Mouse (Mus musculus): ENCODE results near the gene Vmn2r55. TPM values are rescaled to one million over a fixed set of nuclear protein-coding genes. Genes with fewer than 3 reads are reported as not detected.

The Vmn2r55 gene
- not detected for total RNA-seq (2023)

GRCm38 (mm10) chr7:12684903-12685302 lies at the start of gene Vmn2r55:
Gene Vmn2r55 (minus strand): TSS chr7:12685003.

GRCm38 (mm10) chr7:12640219-12640618 lies 44.6 kb downstream of the Vmn2r55 start, which contains the start of gene Vmn2r54:
Gene Vmn2r54 (minus strand): TSS chr7:12640319.

GRCm38 (mm10) chr7:12608688-12609087 lies 76.1 kb downstream of the Vmn2r55 start, which contains the start of gene Vmn2r53:
Gene Vmn2r53 (minus strand): TSS chr7:12608788.

Other genes with a start within 250 kb of the Vmn2r55 start
- 10 to 100 TPM; 10.1 to 12.3 TPM for gene Zfp606, start 206.7 kb downstream of the Vmn2r55 start, total RNA-seq (2023)
- gene 2900092C05Rik, start 172.5 kb downstream of the Vmn2r55 start, total RNA-seq (2023): not detected
- gene Vmn2r53, start 76.2 kb downstream of the Vmn2r55 start, total RNA-seq (2023): under 1 TPM; 0.06 TPM
- gene Vmn2r54, start 44.7 kb downstream of the Vmn2r55 start, total RNA-seq (2023): not detected
- gene Vmn2r56, start 50.0 kb upstream of the Vmn2r55 start, total RNA-seq (2023): not detected
- gene Zscan18, start 118.6 kb upstream of the Vmn2r55 start, total RNA-seq (2023): 10 to 100 TPM; 13.3 to 19.3 TPM
- 10 to 100 TPM; 12.1 to 15.8 TPM for gene Zfp329, start 133.9 kb upstream of the Vmn2r55 start, total RNA-seq (2023)
- 100 to 1,000 TPM; 110 to 119 TPM for gene Zfp110, start 149.8 kb upstream of the Vmn2r55 start, total RNA-seq (2023)
- gene Zfp128, start 196.2 kb upstream of the Vmn2r55 start, total RNA-seq (2023): 1 to 10 TPM; 2.6 to 4.5 TPM
- gene Zscan22, start 212.8 kb upstream of the Vmn2r55 start, total RNA-seq (2023): 10 to 100 TPM; 16.6 to 18.3 TPM
- gene Rps5, start 237.3 kb upstream of the Vmn2r55 start, total RNA-seq (2023): 1,000 to 10,000 TPM; 2,087 to 2,163 TPM
- 1 to 10 TPM; 1.2 to 1.5 TPM for gene Rnf225, start 242.4 kb upstream of the Vmn2r55 start, total RNA-seq (2023)

Data from B cell, adult 67 days (primary cell).